Mouse (Mus musculus): Measurements from ENCODE around the gene Cd44. TPM values are rescaled to one million over a fixed set of nuclear protein-coding genes. Genes with fewer than 3 reads are reported as not detected.

The Cd44 gene
- polyA plus RNA-seq, 1 experiment from 2014 or later, result 4.1 TPM

GRCm38 (mm10) chr2:102785696-102786095 is 115.8 kb downstream of the Cd44 start:
- H3K4me3 ChIP-seq (ENCODE audit: low read depth, low read length), result no peak overlapping the region

GRCm38 (mm10) chr2:102782751-102783150 is 118.7 kb downstream of the Cd44 start:
- ATAC-seq (ENCODE audit: low FRiP score) (no peak), DNase-seq (ENCODE audit: low spot score) (no peak)
- Histone ChIP-seq H3K4me1 (replicated peaks; ENCODE audit: control insufficient read depth, insufficient read depth, low read length) (no peaks in the 10 kb centered on the region), H3K4me2 (replicated peaks; ENCODE audit: low read depth, low read length) (no peak overlapping the region), H3K9ac (ENCODE audit: low read depth, low read length) (no peak overlapping the region), H3K27me3 (ENCODE audit: control insufficient read depth, insufficient read depth, low read length) (no peaks in the 10 kb centered on the region), H3K36me3 (ENCODE audit: control insufficient read depth, insufficient read depth, low read length) (no peaks in the 10 kb centered on the region), H3K27ac (ENCODE audit: low read depth, low read length) (no peak overlapping the region), H3K9me3 (ENCODE audit: control insufficient read depth, low read length) (no peaks in the 10 kb centered on the region), H3K4me3 (ENCODE audit: low read depth, low read length) (no peak overlapping the region)
- WGBS, result 92% methylated on average over 7 of the region's 7 CpGs

More at GRCm38 (mm10) chr2:102785696-102786095, 115.8 kb downstream of the Cd44 start:
- Histone ChIP-seq H3K4me2 (replicated peaks; ENCODE audit: low read depth, low read length) (no peak overlapping the region), H3K9ac (ENCODE audit: low read depth, low read length) (no peak overlapping the region), H3K27ac (ENCODE audit: low read depth, low read length) (no peak overlapping the region), H3K36me3 (ENCODE audit: control insufficient read depth, insufficient read depth, low read length) (no peaks in the 10 kb centered on the region), H3K9me3 (ENCODE audit: control insufficient read depth, low read length) (no peaks in the 10 kb centered on the region), H3K4me1 (replicated peaks; ENCODE audit: control insufficient read depth, insufficient read depth, low read length) (no peaks in the 10 kb centered on the region), H3K27me3 (ENCODE audit: control insufficient read depth, insufficient read depth, low read length) (no peaks in the 10 kb centered on the region)
- 83% methylated on average over 4 of the region's 4 CpGs for WGBS
- no peak for DNase-seq (ENCODE audit: low spot score)
- ATAC-seq (ENCODE audit: low FRiP score), result no peak

GRCm38 (mm10) chr2:102778208-102778607 is 123.3 kb downstream of the Cd44 start:
- no peak overlapping the region for H3K27ac ChIP-seq (ENCODE audit: low read depth, low read length)
- no peak overlapping the region for H3K4me3 ChIP-seq (ENCODE audit: low read depth, low read length)
- H3K9ac ChIP-seq (ENCODE audit: low read depth, low read length), result no peak overlapping the region
- H3K36me3 ChIP-seq (ENCODE audit: control insufficient read depth, insufficient read depth, low read length), result no peaks in the 10 kb centered on the region
- H3K9me3 ChIP-seq (ENCODE audit: control insufficient read depth, low read length), result no peaks in the 10 kb centered on the region
- no peak overlapping the region for H3K4me2 ChIP-seq (replicated peaks; ENCODE audit: low read depth, low read length)
- no peak for DNase-seq (ENCODE audit: low spot score)
- H3K27me3 ChIP-seq (ENCODE audit: control insufficient read depth, insufficient read depth, low read length), result no peaks in the 10 kb centered on the region
- WGBS, result 93% methylated on average over 3 of the region's 3 CpGs
- no peaks in the 10 kb centered on the region for H3K4me1 ChIP-seq (replicated peaks; ENCODE audit: control insufficient read depth, insufficient read depth, low read length)
- no peak for ATAC-seq (ENCODE audit: low FRiP score)

GRCm38 (mm10) chr2:102775561-102775960 is 125.9 kb downstream of the Cd44 start:
- no peak for ATAC-seq (ENCODE audit: low FRiP score)
- 59% methylated on average over 1 of the region's 1 CpGs for WGBS
- Histone ChIP-seq H3K4me3 (ENCODE audit: low read depth, low read length) (no peak overlapping the region), H3K4me1 (replicated peaks; ENCODE audit: control insufficient read depth, insufficient read depth, low read length) (no peaks in the 10 kb centered on the region), H3K27me3 (ENCODE audit: control insufficient read depth, insufficient read depth, low read length) (no peaks in the 10 kb centered on the region), H3K9ac (ENCODE audit: low read depth, low read length) (no peak overlapping the region), H3K9me3 (ENCODE audit: control insufficient read depth, low read length) (no peaks in the 10 kb centered on the region), H3K4me2 (replicated peaks; ENCODE audit: low read depth, low read length) (no peak overlapping the region), H3K27ac (ENCODE audit: low read depth, low read length) (no peak overlapping the region), H3K36me3 (ENCODE audit: control insufficient read depth, insufficient read depth, low read length) (no peaks in the 10 kb centered on the region)
- no peak for DNase-seq (ENCODE audit: low spot score)

- Histone ChIP-seq H3K9ac (ENCODE audit: low read depth, low read length) (no peak overlapping the region), H3K27me3 (ENCODE audit: control insufficient read depth, insufficient read depth, low read length) (no peaks in the 10 kb centered on the region), H3K9me3 (ENCODE audit: control insufficient read depth, low read length) (no peaks in the 10 kb centered on the region), H3K4me2 (replicated peaks; ENCODE audit: low read depth, low read length) (no peak overlapping the region), H3K36me3 (ENCODE audit: control insufficient read depth, insufficient read depth, low read length) (no peaks in the 10 kb centered on the region), H3K4me3 (ENCODE audit: low read depth, low read length) (no peak overlapping the region), H3K27ac (ENCODE audit: low read depth, low read length) (no peak overlapping the region), H3K4me1 (replicated peaks; ENCODE audit: control insufficient read depth, insufficient read depth, low read length) (no peaks in the 10 kb centered on the region)
- WGBS, result 86% methylated on average over 4 of the region's 4 CpGs
- no peak for ATAC-seq (ENCODE audit: low FRiP score)
- no peak for DNase-seq (ENCODE audit: low spot score)
Observed at GRCm38 (mm10) chr2:102774700-102775099, 126.8 kb downstream of the Cd44 start.

DNA sequence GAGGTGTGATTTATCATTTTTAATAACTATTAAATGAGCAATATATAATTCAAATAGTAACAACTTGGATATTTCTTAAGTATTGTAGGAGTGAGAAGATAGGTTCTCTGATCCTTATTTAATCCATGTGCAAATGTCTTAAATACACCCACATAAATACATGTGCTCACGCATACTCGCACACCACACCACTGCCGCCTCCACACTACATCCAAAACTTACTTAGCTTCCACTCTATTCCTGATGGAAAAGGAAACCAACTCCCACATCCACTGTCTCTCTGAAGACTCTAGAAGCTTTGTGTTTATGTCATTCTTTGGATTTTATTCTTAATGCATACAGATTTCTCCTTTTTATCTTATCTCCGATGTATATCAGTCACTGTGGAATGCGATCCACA is 129.2 kb downstream of the Cd44 start:
- Histone ChIP-seq H3K4me2 (replicated peaks; ENCODE audit: low read depth, low read length) (no peak overlapping the region), H3K4me3 (ENCODE audit: low read depth, low read length) (no peak overlapping the region), H3K4me1 (replicated peaks; ENCODE audit: control insufficient read depth, insufficient read depth, low read length) (no peaks in the 10 kb centered on the region), H3K36me3 (ENCODE audit: control insufficient read depth, insufficient read depth, low read length) (no peaks in the 10 kb centered on the region), H3K9me3 (ENCODE audit: control insufficient read depth, low read length) (no peaks in the 10 kb centered on the region), H3K27me3 (ENCODE audit: control insufficient read depth, insufficient read depth, low read length) (no peaks in the 10 kb centered on the region), H3K27ac (ENCODE audit: low read depth, low read length) (no peak overlapping the region), H3K9ac (ENCODE audit: low read depth, low read length) (no peak overlapping the region)
- no peak for DNase-seq (ENCODE audit: low spot score)
- ATAC-seq (ENCODE audit: low FRiP score), result no peak
- 96% methylated on average over 5 of the region's 5 CpGs for WGBS

GRCm38 (mm10) chr2:102771304-102771703 is 130.2 kb downstream of the Cd44 start:
- H3K4me1 ChIP-seq (replicated peaks; ENCODE audit: control insufficient read depth, insufficient read depth, low read length), result no peaks in the 10 kb centered on the region
- DNase-seq (ENCODE audit: low spot score) (no peak), ATAC-seq (ENCODE audit: low FRiP score) (no peak)
- no peaks in the 10 kb centered on the region for H3K36me3 ChIP-seq (ENCODE audit: control insufficient read depth, insufficient read depth, low read length)
- no peak overlapping the region for H3K27ac ChIP-seq (ENCODE audit: low read depth, low read length)
- no peaks in the 10 kb centered on the region for H3K9me3 ChIP-seq (ENCODE audit: control insufficient read depth, low read length)
- no peak overlapping the region for H3K9ac ChIP-seq (ENCODE audit: low read depth, low read length)
- no peak overlapping the region for H3K4me3 ChIP-seq (ENCODE audit: low read depth, low read length)
- H3K27me3 ChIP-seq (ENCODE audit: control insufficient read depth, insufficient read depth, low read length), result no peaks in the 10 kb centered on the region
- 91% methylated on average over 1 of the region's 1 CpGs for WGBS
- H3K4me2 ChIP-seq (replicated peaks; ENCODE audit: low read depth, low read length), result no peak overlapping the region

- no peak overlapping the region for H3K4me3 ChIP-seq (ENCODE audit: low read depth, low read length)
- no peak overlapping the region for H3K27ac ChIP-seq (ENCODE audit: low read depth, low read length)
- no peak overlapping the region for H3K4me2 ChIP-seq (replicated peaks; ENCODE audit: low read depth, low read length)
- no peak for DNase-seq (ENCODE audit: low spot score)
- no peak for ATAC-seq (ENCODE audit: low FRiP score)
- no peaks in the 10 kb centered on the region for H3K9me3 ChIP-seq (ENCODE audit: control insufficient read depth, low read length)
- no peaks in the 10 kb centered on the region for H3K4me1 ChIP-seq (replicated peaks; ENCODE audit: control insufficient read depth, insufficient read depth, low read length)
- WGBS, result 86% methylated on average over 3 of the region's 3 CpGs
- no peaks in the 10 kb centered on the region for H3K27me3 ChIP-seq (ENCODE audit: control insufficient read depth, insufficient read depth, low read length)
- H3K9ac ChIP-seq (ENCODE audit: low read depth, low read length), result no peak overlapping the region
- no peaks in the 10 kb centered on the region; the same call in 1 of the 2 replicates for H3K36me3 ChIP-seq (ENCODE audit: control insufficient read depth, insufficient read depth, low read length)
Observed at GRCm38 (mm10) chr2:102768267-102768666, 133.2 kb downstream of the Cd44 start.

DNA sequence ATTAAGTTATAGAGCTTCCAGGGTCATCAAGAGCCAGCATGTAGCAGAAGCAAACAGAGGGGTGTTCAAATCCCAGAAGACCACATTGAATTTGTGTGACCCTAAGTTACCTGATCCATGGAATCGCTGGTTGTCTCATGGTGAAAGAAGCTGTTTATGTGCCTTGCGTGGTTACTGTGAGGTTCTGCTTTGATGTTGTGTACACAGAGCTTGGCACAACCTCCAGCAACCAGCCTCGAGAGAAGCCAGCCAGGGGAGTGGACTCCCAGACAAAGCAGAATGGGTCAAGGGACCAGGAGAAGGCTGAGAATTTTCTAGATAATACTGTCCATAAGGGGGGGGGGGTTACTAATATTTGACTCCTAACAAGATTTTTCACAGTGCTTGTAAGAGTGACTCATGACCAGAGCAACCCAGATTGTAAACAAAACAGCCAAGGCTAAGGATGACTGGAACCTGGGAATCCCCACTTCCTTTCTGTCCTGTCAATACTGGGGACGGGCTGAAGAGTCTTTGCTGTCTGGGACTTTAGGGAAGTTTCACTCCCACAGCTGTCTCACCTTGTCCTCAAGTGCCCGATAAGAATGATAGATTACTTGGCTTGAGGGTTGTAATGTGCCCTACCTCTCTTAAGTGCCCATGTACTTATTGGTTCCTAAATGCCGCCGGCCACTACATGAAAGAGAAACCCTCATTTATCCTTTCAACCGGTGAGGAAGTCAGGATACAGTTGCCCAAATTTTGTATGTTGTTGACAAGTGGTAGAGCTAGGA is 136.7 kb downstream of the Cd44 start:
- H3K27ac ChIP-seq (ENCODE audit: low read depth, low read length), result no peak overlapping the region
- 91% methylated on average over 8 of the region's 8 CpGs for WGBS
- no peak overlapping the region for H3K4me3 ChIP-seq (ENCODE audit: low read depth, low read length)
- no peak for ATAC-seq (ENCODE audit: low FRiP score)
- no peaks in the 10 kb centered on the region for H3K27me3 ChIP-seq (ENCODE audit: control insufficient read depth, insufficient read depth, low read length)
- H3K36me3 ChIP-seq (ENCODE audit: control insufficient read depth, insufficient read depth, low read length), result no peaks in the 10 kb centered on the region; the same call in 1 of the 2 replicates
- no peak overlapping the region for H3K9ac ChIP-seq (ENCODE audit: low read depth, low read length)
- H3K4me1 ChIP-seq (replicated peaks; ENCODE audit: control insufficient read depth, insufficient read depth, low read length), result no peaks in the 10 kb centered on the region
- no peak overlapping the region for H3K4me2 ChIP-seq (replicated peaks; ENCODE audit: low read depth, low read length)
- no peak for DNase-seq (ENCODE audit: low spot score)
- H3K9me3 ChIP-seq (ENCODE audit: control insufficient read depth, low read length), result no peaks in the 10 kb centered on the region
